Mouse (Mus musculus): Measurements from ENCODE around the gene Wdr63. TPM values are rescaled to one million over a fixed set of nuclear protein-coding genes. Genes with fewer than 3 reads are reported as not detected.
"Not testable (repeated sequence)": the region's sequence is repeated elsewhere in the genome, so short reads cannot be mapped to it uniquely, and the experiment has no call there.

The Wdr63 gene
- polyA plus RNA-seq, 1 experiment = 1.4 TPM

- no peak overlapping the region for H3K27ac ChIP-seq (ENCODE audit: insufficient read depth, low read length)
- TF ChIP-seq CTCF (IDR thresholded peaks at IDR 0.05; ENCODE audit: borderline replicate concordance, insufficient read depth, low read length) (no peak), POLR2A (IDR thresholded peaks at IDR 0.05; ENCODE audit: low read depth, low read length) (no peak)
- H3K4me1 ChIP-seq (ENCODE audit: control insufficient read depth, insufficient read depth, low read length) = peaks cover 7% of the 10 kb centered on the region
- no peak overlapping the region for H3K4me3 ChIP-seq (ENCODE audit: insufficient read depth, low read length)
Observed at GRCm38 (mm10) chr3:146007872-146008271, 100.1 kb downstream of the Wdr63 start.

- Histone ChIP-seq H3K4me3 (ENCODE audit: insufficient read depth, low read length) (no peak overlapping the region), H3K4me1 (ENCODE audit: control insufficient read depth, insufficient read depth, low read length) (no peaks in the 10 kb centered on the region), H3K27ac (ENCODE audit: insufficient read depth, low read length) (no peak overlapping the region)
- TF ChIP-seq POLR2A (IDR thresholded peaks at IDR 0.05; ENCODE audit: low read depth, low read length) (no peak), CTCF (IDR thresholded peaks at IDR 0.05; ENCODE audit: borderline replicate concordance, insufficient read depth, low read length) (no peak)
Observed at GRCm38 (mm10) chr3:146004347-146005051, 103.4 kb downstream of the Wdr63 start.

- H3K27ac ChIP-seq (ENCODE audit: insufficient read depth, low read length); H3K4me3 ChIP-seq (ENCODE audit: insufficient read depth, low read length); H3K4me1 ChIP-seq (ENCODE audit: control insufficient read depth, insufficient read depth, low read length): not testable (repeated sequence)
Observed at GRCm38 (mm10) chr3:145996539-145996938, 111.4 kb downstream of the Wdr63 start.

GRCm38 (mm10) chr3:145995489-145995888 lies 112.4 kb downstream of the Wdr63 start:
- no peak for TF ChIP-seq CTCF (IDR thresholded peaks at IDR 0.05; ENCODE audit: borderline replicate concordance, insufficient read depth, low read length)
- TF ChIP-seq POLR2A (IDR thresholded peaks at IDR 0.05; ENCODE audit: low read depth, low read length) = no peak
- H3K4me1 ChIP-seq (ENCODE audit: control insufficient read depth, insufficient read depth, low read length) = no peaks in the 10 kb centered on the region
- H3K4me3 ChIP-seq (ENCODE audit: insufficient read depth, low read length) = no peak overlapping the region
- no peak overlapping the region for H3K27ac ChIP-seq (ENCODE audit: insufficient read depth, low read length)

GRCm38 (mm10) chr3:145993481-145994201 lies 114.3 kb downstream of the Wdr63 start:
- TF ChIP-seq POLR2A (IDR thresholded peaks at IDR 0.05; ENCODE audit: low read depth, low read length) = no peak
- TF ChIP-seq CTCF (IDR thresholded peaks at IDR 0.05; ENCODE audit: borderline replicate concordance, insufficient read depth, low read length) = no peak
- H3K4me1 ChIP-seq (ENCODE audit: control insufficient read depth, insufficient read depth, low read length) = no peaks in the 10 kb centered on the region
- no peak overlapping the region for H3K4me3 ChIP-seq (ENCODE audit: insufficient read depth, low read length)
- no peak overlapping the region for H3K27ac ChIP-seq (ENCODE audit: insufficient read depth, low read length)

GRCm38 (mm10) chr3:145992796-145993195 lies 115.1 kb downstream of the Wdr63 start:
- H3K27ac ChIP-seq (ENCODE audit: insufficient read depth, low read length) = no peak overlapping the region
- no peak overlapping the region for H3K4me3 ChIP-seq (ENCODE audit: insufficient read depth, low read length)
- TF ChIP-seq CTCF (IDR thresholded peaks at IDR 0.05; ENCODE audit: borderline replicate concordance, insufficient read depth, low read length) (no peak), POLR2A (IDR thresholded peaks at IDR 0.05; ENCODE audit: low read depth, low read length) (no peak)
- H3K4me1 ChIP-seq (ENCODE audit: control insufficient read depth, insufficient read depth, low read length) = no peaks in the 10 kb centered on the region

GRCm38 (mm10) chr3:145991976-145992730 lies 115.8 kb downstream of the Wdr63 start:
- no peak for TF ChIP-seq POLR2A (IDR thresholded peaks at IDR 0.05; ENCODE audit: low read depth, low read length)
- TF ChIP-seq CTCF (IDR thresholded peaks at IDR 0.05; ENCODE audit: borderline replicate concordance, insufficient read depth, low read length) = no peak
- Histone ChIP-seq H3K4me1 (ENCODE audit: control insufficient read depth, insufficient read depth, low read length) (no peaks in the 10 kb centered on the region), H3K27ac (ENCODE audit: insufficient read depth, low read length) (no peak overlapping the region), H3K4me3 (ENCODE audit: insufficient read depth, low read length) (no peak overlapping the region)

GRCm38 (mm10) chr3:145991130-145991529 lies 116.8 kb downstream of the Wdr63 start:
- Histone ChIP-seq H3K27ac (ENCODE audit: insufficient read depth, low read length) (no peak overlapping the region), H3K4me3 (ENCODE audit: insufficient read depth, low read length) (peak overlapping the region; percentile 4; the same call in 1 of the 2 replicates), H3K4me1 (ENCODE audit: control insufficient read depth, insufficient read depth, low read length) (no peaks in the 10 kb centered on the region; the same call in 1 of the 2 replicates)
- TF ChIP-seq CTCF (IDR thresholded peaks at IDR 0.05; ENCODE audit: borderline replicate concordance, insufficient read depth, low read length) = no peak
- no peak for TF ChIP-seq POLR2A (IDR thresholded peaks at IDR 0.05; ENCODE audit: low read depth, low read length)

Other genes starting within 250 kb of the Wdr63 start
- gene Bcl10, start 185.3 kb downstream of the Wdr63 start, polyA plus RNA-seq (2011; ENCODE audit: insufficient read length, low read depth, missing spikeins) = 45.4 and 53.9 TPM in 2 replicates
- gene 2410004B18Rik, start 170.1 kb downstream of the Wdr63 start, polyA plus RNA-seq (2011; ENCODE audit: insufficient read length, low read depth, missing spikeins) = 20.8 and 24.9 TPM in 2 replicates
- 8.9 and 12.3 TPM in 2 replicates for gene Syde2, start 120.3 kb downstream of the Wdr63 start, polyA plus RNA-seq (2011; ENCODE audit: insufficient read length, low read depth, missing spikeins)
- gene Mcoln3, start 9.3 kb upstream of the Wdr63 start, polyA plus RNA-seq (2011; ENCODE audit: insufficient read length, low read depth, missing spikeins) = not detected in 2 replicates
- 0.70 TPM in 1 of 2 replicates, not detected in the other for gene Mcoln2, start 41.7 kb upstream of the Wdr63 start, polyA plus RNA-seq (2011; ENCODE audit: insufficient read length, low read depth, missing spikeins)
- not detected in 2 replicates for gene Lpar3, start 112.8 kb upstream of the Wdr63 start, polyA plus RNA-seq (2011; ENCODE audit: insufficient read length, low read depth, missing spikeins)